Mouse (Mus musculus) gastrocnemius, adult 18-20 months (tissue): Measurements from ENCODE around the gene Hoxc5. TPM values are rescaled to one million over a fixed set of nuclear protein-coding genes. Genes with fewer than 3 reads are reported as not detected.
A peak's percentile ranks its signal among the peaks of the same experiment; 100 is the strongest.

Experiments used
- DNase-seq: peaks from one replicate; pipeline ENCODE4 v3.0.0; 2021; ENCODE audit warnings: low spot score
- long read RNA-seq, 2 experiments: library from polyadenylated mRNA; stranded (forward); transcript quantifications; one replicate each; pipeline ENCODE4 v2.0.0; 2021
- total RNA-seq, 2 experiments: library from RNA; stranded (reverse); gene quantifications; 2 replicates each; pipeline ENCODE4 v1.2.3; 2021

Hoxc5 gene
- total RNA-seq = 1 to 10 TPM; 1.5 to 2.1 TPM
- long read RNA-seq, experiment 1, partial matches to known transcripts = 0 of 6 reads
- long read RNA-seq, experiment 1, other reads (novel, unspliced or antisense) = 6 of 6 reads
- long read RNA-seq, experiment 2, partial matches to known transcripts = 0 of 1 reads
- long read RNA-seq, experiment 2, other reads (novel, unspliced or antisense) = 1 of 1 reads

GRCm38 (mm10) chr15:102967312-102967510 lies at the start of gene Hoxc5:
Gene Hoxc5 (plus strand): TSS chr15:102967443.
- no peak for DNase-seq

GRCm38 (mm10) chr15:102917972-102918572 lies 49.2 kb upstream of the Hoxc5 start:
- no peak for DNase-seq

- no peak for DNase-seq
Measured at GRCm38 (mm10) chr15:102918611-102919265, 48.5 kb upstream of the Hoxc5 start.

GRCm38 (mm10) chr15:102919336-102920180 lies 47.7 kb upstream of the Hoxc5 start:
- no peak for DNase-seq

- DNase-seq = peak; percentile 80
Measured at GRCm38 (mm10) chr15:102920619-102921018, 46.6 kb upstream of the Hoxc5 start.

- no peak for DNase-seq
Measured at GRCm38 (mm10) chr15:102921053-102922011, 45.9 kb upstream of the Hoxc5 start, which contains the start of gene Hoxc13. Gene Hoxc13 (plus strand): TSS chr15:102921103.

- DNase-seq = no peak
Measured at GRCm38 (mm10) chr15:102922012-102922362, 45.3 kb upstream of the Hoxc5 start.

- no peak for DNase-seq
Measured at GRCm38 (mm10) chr15:102922636-102923500, 44.4 kb upstream of the Hoxc5 start.

- no peak for DNase-seq
Measured at GRCm38 (mm10) chr15:102927032-102927645, 40.1 kb upstream of the Hoxc5 start.

GRCm38 (mm10) chr15:102931706-102932358 lies 35.4 kb upstream of the Hoxc5 start:
- DNase-seq = no peak

GRCm38 (mm10) chr15:102934438-102934837 lies 32.8 kb upstream of the Hoxc5 start:
- DNase-seq = no peak

GRCm38 (mm10) chr15:102934897-102935296 lies 32.3 kb upstream of the Hoxc5 start:
- DNase-seq = no peak

GRCm38 (mm10) chr15:102936279-102936972 lies 30.8 kb upstream of the Hoxc5 start, which contains the start of gene Hoxc12:
Gene Hoxc12 (plus strand): TSS chr15:102936757.
- DNase-seq = no peak

GRCm38 (mm10) chr15:102937036-102937666 lies 30.1 kb upstream of the Hoxc5 start:
- DNase-seq = no peak

GRCm38 (mm10) chr15:102939256-102940155 lies 27.7 kb upstream of the Hoxc5 start:
- no peak for DNase-seq

GRCm38 (mm10) chr15:102942739-102943467 lies 24.3 kb upstream of the Hoxc5 start:
- DNase-seq = peak; percentile 62
